Mouse (Mus musculus) kidney, adult 8-10 months (tissue): Measurements from ENCODE around the gene Igfbp1.

Source experiments
- DNase-seq, 2 experiments: peaks; one replicate each; pipeline ENCODE4 v3.0.0; 2022

The Igfbp1 gene

GRCm38 (mm10) chr11:7234981-7235609 is 37.5 kb downstream of the Igfbp1 start:
- no peak for DNase-seq

GRCm38 (mm10) chr11:7236751-7237150 is 39.2 kb downstream of the Igfbp1 start:
- DNase-seq: no peak

- DNase-seq: no peak
These were observed 40.1 kb downstream of the Igfbp1 start for GRCm38 (mm10) chr11:7237712-7238111.

GRCm38 (mm10) chr11:7238546-7238945 is 41.0 kb downstream of the Igfbp1 start:
- DNase-seq: no peak

GRCm38 (mm10) chr11:7239041-7239740 is 41.6 kb downstream of the Igfbp1 start:
- no peak for DNase-seq

DNA sequence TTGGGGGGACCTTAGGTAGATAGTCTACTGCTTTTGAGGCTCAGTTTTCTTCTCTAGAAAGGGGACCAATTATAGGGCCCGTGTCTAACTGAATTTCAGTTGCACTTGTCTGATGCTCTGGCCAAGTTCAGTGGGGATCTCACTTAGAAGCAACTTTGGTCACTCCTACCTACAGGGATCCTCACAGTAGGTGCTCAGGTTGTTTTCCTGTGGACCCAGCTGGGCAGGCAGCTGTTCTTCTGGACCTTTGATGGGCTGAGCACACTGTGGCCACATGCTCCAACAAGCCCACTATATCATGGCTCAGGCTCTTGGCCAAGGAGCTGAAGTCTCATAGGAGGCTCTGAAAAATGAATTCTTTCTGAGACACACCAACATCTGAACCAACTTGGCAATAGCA is 47.2 kb downstream of the Igfbp1 start:
- DNase-seq: no peak

DNA sequence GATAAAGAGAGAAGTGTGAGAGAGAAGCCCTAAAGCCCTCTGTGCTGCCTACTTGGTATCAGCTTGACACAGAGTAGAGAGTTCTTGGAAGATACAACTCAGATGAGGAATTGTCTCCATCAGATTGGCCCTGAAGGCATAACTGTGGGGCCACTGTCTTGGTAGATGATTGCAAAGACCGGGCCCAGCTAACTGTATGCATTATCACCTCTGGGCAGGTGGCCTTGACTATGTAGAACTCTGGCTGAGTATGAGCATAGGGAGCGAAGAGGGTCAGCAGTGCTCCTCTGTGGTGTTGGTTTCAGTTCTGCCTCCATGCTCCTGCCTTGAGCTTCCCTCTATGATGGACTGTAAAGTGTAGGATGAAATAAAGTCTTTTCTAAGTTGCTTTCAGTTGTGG is 52.8 kb downstream of the Igfbp1 start:
- no peak for DNase-seq

DNA sequence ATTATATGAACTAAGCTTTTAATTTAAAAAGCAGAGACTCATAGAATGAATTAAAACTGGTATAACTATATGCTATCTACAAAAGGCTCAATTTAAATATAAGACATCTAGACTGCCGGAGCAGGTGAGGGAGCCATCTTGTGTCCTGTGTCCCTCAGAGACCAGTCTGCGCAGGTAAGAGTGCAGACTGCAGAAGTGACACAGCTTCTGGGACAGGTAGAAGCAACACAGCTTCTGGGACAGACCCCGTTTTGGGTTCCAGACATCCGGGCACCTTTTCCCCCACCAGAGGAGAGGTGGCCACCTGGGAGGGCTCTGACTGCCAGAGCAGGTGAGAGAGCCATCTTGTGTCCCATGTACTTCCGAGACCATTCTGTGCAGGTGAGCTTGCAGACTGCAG is 53.3 kb downstream of the Igfbp1 start:
- DNase-seq: no peak
